Mouse (Mus musculus): ENCODE results near the gene Egfl8.

DNA sequence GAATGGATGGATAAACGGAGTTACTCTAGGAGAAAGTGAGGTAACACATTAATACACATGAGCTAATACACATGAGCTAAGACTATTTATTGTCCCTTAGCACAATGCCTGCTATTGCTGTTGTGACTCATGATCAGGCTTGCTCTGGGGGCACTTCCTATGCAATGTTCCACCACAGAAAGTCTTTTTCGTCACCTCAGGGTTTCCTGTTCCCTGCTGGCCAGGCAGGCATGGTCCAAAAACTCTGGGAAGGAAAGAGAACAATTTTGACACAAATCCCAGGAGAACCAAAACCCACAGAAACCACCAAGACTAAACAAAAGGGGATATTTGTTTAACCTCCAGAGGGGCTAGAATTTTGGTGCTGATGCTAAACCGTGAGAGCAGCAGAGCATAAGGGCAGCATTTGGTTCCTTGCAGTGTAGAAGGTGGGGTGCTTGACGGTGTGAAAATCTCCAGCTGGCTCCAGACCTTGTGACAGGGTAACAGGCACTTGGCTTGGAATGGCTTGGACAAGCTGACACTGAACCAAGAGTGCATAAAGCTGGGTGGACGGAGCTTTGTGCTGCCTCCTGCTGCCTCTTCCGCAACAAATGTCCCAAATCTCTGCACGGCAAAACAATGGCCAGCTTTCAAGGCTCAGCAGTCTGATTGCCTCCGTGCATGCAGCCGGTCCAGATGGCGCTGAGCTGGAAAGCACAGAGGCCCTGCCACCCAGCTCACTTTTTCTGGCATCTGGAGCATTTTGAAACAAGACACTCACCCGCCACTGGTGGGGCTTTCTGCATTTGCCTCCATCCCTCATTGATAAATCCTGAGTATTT is 25.2 kb upstream of the Egfl8 start:
- no peak for TF ChIP-seq POLR2A (IDR thresholded peaks at IDR 0.05; ENCODE audit: low read depth, low read length)
- TF ChIP-seq CTCF (IDR thresholded peaks at IDR 0.05; ENCODE audit: borderline replicate concordance, insufficient read depth, low read length), result no peak

Measured in embryonic fibroblast, embryonic 13.5 days (primary cell).